Mouse (Mus musculus) frontal cortex, postnatal 36 days (tissue): ENCODE data around the gene Taf5.

Experiments
- DNase-seq, 2 experiments: peaks; one replicate each; pipeline ENCODE4 v3.0.0; 2022; ENCODE audit warnings: low spot score in 2 of 2

Gene Taf5

DNA sequence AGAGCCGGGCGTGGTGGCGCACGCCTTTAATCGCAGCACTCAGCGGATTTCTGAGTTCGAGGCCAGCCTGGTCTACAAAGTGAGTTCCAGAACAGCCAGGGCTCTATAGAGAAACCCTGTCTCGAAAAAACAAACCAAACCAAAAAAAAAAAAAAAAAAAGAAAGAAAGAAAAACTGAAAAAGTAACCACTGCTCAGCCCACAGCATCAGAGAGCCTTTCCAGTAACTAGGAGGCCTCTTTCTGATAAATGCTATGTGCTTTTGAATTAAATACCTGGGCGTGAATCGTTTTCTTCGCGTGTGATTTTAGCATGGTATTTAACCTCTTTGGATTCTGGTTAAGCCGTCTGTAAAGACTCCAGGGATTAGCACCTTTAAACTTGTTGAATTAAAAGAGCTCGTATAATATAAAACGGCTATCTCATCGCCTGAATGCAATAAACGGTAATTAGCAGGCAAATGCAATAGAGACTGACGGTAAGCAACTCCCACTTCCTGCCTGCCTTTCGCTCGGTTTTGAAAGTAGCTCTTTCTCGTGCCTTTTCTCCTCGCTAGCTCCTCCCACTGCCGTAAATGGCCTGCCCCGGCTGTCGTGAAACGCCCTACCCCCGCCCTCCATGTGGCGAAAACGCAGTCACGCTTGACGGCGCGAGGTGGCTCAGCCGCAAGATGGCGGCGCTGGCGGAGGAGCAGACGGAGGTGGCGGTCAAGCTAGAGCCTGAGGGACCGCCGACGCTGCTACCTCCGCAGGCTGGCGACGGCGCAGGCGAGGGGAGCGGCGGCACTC, at the start of gene Taf5:
Gene Taf5, plus strand, starts transcription at position 651 of the 787 bp plus-strand sequence.
- peak; percentile 97 for DNase-seq

DNA sequence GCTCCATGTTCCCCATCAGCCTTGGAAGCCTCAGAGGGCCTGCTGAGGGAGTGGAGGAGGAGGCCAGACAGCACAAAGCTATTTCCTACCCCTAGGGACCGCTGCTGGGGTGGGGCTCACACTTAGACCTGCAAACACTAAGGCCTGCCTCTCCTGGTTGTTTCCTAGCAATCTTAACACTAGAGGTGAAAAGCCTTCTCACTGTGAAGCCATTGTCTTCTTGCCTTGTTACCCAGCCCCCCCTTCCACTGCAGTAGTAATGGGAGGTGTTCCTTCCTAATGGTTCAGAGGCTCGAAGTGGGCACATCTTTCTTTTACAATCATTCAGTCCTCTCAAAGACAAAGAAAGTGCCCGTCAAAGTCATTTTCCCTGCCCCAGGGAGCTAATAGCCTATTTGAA, 49.7 kb upstream of the Taf5 start:
- DNase-seq, result no peak

GRCm38 (mm10) chr19:47018330-47018729, 49.2 kb upstream of the Taf5 start:
- DNase-seq, result no peak

DNA sequence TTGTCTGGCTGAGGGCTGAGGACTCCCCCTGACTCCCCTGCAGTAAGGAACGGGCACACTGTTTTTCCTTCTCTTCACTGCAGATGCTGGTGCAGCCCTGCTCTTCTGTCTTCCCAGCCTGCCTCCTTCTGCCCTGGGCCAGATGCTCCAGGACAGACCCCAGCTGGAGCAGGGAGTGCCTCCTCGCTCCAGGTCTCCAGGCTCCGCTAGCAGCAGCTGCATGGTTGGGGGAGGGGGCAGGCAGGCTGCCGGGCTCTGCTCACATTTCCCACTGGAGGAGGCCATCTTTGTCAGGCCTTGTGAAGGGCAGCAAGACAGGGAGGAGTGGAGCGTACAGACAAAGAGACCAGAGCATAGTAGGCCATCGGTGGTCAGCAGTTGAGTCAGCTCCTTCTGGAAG, 48.2 kb upstream of the Taf5 start:
- no peak for DNase-seq

GRCm38 (mm10) chr19:47022709-47023108, 44.8 kb upstream of the Taf5 start:
- no peak for DNase-seq

DNA sequence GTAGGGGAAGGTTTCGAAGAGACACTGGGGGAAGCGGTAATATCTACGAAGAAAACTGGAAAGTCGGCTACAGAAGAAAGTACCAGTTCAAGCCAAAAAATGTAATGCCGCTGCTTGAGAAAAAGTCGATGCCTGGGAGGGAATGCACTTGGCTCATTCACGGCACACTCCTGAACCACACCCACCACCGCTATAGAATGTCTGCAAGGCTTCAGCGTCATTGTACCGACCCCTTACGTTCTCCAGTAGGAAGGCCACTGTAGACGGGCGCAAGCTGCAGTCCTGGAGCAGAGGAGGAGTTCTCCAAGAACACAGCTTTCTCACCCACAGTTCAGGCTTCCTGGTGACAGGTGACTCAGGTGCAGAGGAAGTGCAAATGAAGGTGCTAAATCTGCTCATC, 44.0 kb upstream of the Taf5 start:
- DNase-seq, result no peak

DNA sequence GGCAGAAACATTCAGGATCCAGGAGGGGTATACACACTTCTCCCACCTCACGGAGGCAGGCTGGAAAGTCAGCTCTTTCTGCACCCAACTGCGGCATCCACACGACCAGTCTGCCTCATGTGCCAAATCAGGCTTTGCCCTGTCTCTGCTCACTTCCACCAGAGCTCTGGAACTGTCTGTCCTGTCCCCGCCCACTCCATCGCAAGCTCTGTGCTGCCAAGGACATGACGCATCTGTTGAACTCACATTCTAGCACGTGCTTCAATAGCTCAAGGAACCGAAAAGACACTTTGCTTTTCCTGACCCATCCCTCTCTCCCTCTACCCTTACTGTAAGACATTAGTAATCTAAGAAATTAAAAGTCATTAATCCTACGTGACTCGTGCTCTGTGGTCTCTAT, 42.6 kb upstream of the Taf5 start:
- DNase-seq, result peak; percentile 58 to 63

DNA sequence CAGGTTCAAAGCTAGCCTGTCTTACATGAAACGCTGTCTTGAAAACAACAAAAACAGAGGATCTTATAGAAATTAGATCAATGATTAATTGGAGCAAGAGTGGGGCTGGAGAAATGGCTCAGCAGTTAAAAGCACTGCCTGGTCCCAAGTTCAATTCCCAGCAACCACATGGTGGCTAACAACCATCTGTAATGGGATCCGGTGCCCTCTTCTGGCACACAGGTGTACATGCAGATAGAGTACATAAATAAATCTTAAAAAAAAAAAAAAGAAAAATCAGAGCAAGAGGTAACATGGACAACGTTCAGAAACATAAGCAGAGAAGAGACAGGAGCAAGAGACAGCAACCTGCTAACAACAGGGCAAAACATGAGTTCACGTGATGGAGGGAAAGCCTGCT, 41.0 kb upstream of the Taf5 start:
- no peak for DNase-seq

GRCm38 (mm10) chr19:47029796-47030195, 37.8 kb upstream of the Taf5 start:
- no peak for DNase-seq

- no peak for DNase-seq
Measured at GRCm38 (mm10) chr19:47031770-47032169, 35.8 kb upstream of the Taf5 start.

GRCm38 (mm10) chr19:47034916-47035315, 32.6 kb upstream of the Taf5 start:
- peak; percentile 67 to 77 for DNase-seq

GRCm38 (mm10) chr19:47036596-47036995, 30.9 kb upstream of the Taf5 start:
- no peak for DNase-seq

GRCm38 (mm10) chr19:47040720-47041473, 26.6 kb upstream of the Taf5 start:
- DNase-seq, result peak; percentile 21 to 52

DNA sequence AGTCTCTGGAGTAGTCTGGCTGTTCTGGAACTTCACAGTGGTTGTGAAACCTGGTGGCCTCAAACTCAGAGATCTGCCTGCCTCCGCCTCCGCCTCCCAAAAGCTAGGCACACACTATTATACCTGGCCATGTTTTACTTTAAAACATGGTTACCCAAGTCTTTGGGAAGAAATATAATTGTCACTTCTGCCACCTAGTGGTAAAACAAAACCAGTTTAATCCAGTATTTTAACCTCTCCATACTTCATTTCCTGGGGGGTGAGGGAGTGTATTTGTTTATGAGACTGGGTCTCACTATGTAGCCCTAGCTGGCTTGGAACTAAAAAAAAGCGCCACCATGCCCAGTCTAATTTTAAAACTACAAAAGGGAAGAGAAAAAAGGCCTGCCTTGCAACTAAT, 23.9 kb upstream of the Taf5 start:
- no peak for DNase-seq

- no peak for DNase-seq
Measured at GRCm38 (mm10) chr19:47046343-47046742, 21.2 kb upstream of the Taf5 start.

- DNase-seq, result no peak
Measured at GRCm38 (mm10) chr19:47047236-47047833, 20.2 kb upstream of the Taf5 start.

- no peak for DNase-seq
Measured at GRCm38 (mm10) chr19:47049061-47049460, 18.5 kb upstream of the Taf5 start.

DNA sequence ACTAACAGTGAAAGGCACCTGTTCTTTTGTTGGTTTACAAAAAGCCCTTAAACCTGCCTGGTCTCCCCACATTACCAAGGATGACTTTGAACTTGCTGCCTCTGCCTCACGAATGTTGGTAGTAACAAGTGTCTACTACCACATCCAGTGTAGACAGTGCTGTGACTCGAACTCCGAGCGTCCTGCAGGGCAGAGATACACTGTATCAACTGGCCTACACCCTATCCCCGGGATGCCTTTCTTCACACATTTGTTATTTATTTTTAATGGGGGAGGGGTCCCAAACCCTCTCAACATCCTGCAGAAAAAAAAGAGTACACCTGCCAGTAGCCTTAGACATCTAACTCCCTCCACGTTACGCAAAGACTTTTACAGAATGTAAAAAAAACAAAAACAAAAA, 17.7 kb upstream of the Taf5 start:
- DNase-seq, result no peak

DNA sequence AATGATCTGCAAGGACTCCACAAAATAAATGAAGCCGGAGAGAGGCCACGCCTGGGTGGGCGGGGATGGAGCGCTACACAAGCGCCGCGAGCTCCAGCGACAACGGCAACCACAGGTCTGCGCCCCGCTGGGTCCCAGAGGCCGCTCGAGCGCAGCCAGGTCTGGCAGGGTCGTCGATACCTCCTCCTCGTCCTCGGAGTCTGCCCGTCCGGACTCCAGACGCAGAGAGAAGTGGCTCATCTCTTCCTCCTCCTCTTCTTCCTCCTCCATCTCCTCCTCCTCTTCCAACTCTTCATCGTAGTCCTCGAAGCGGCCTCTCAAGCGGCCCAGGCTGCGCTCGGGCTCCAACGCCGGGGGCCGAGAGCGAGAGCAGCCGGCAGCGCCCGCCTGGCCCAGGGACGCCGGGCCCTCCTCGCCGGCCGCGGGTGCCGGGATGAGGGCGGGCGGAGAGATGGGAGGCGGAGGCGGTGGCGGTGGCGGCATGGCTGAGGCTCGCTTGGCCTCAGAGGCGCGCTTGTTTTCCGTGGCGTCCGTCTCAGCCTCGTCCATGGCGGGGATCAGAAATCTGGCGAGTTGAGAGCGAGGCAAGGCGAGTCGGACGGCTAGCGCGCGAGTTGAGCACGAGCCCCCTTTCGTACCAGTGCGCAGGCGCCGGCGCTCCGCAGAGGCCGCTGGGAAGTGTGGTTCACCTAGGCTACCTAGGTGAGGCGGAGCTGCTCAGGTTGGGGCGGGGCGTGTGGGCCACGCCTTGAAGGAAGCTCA, 17.1 kb upstream of the Taf5 start, which contains the start of gene Pcgf6:
Gene Pcgf6, minus strand, starts transcription at position 636 of the 762 bp plus-strand sequence.
- peak; percentile 84 to 87 for DNase-seq

DNA sequence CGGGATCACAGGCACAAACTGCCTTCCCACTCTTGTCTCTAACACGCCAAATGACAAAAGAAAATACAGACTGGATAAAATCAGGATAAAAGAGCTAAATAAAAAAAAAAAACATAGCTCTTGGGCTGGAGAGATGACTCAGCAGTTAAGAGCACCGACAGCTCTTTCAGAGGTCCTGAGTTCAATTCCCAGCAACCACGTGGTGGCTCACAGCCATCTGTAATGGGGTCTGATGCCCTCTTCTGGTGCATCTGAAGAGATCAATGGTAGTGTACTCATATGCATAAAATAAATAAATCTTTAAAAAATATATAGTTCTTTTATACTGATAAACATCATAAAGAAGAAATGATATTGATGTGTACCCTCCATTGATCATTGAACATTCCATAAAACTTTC, 14.6 kb upstream of the Taf5 start:
- no peak for DNase-seq

- no peak for DNase-seq
Measured at GRCm38 (mm10) chr19:47053471-47053870, 14.1 kb upstream of the Taf5 start.

DNA sequence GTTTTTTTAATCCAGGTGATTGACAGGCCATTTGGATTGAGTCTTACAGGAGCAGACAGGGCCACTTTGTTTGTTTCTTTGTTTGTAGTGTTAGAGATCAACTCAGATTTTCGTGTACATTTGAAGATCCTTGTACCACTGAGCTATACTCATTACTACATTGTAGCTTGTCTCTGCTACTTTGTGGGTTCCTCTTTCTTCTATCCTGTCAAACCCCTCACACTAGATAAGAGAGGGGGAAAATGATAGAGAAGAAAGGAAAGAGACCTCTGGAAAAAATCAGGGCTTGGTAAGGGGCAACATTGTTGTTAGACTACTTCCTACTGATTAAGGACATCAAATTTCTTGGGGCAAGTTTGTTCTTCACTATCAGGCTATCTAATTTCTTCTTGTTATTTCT, 9.9 kb upstream of the Taf5 start:
- DNase-seq, result no peak
